Mouse (Mus musculus) heart, embryonic 16.5 days (tissue): ENCODE measurements at regions not wholly inside any gene's neighbourhood (a gene's known extent, or its start where the extent isn't known, plus 50 kb on each side); places are given as distances from the start of the nearest gene placed in this dataset.

Experiments
- ATAC-seq: fragments of 200-750 bp; cut with Nextera tagmentation; replicated peaks from 2 replicates; pipeline ENCODE4 v1.8.0; 2017; ENCODE audit warnings: moderate number of reproducible peaks; ENCODE audit not compliant: insufficient read depth, low FRiP score; ENCODE audit errors: extremely low read depth
- H3K27ac ChIP-seq: fragments of 300-500 bp; sonication (generic); 2 replicates; pipeline ENCODE4 v1.5.1; 2014; ENCODE audit warnings: mild to moderate bottlenecking, low read length, control low read depth, moderate library complexity
- H3K27me3 ChIP-seq: fragments of 300-500 bp; sonication (generic); 2 replicates; pipeline ENCODE4 v1.6.1; 2014; ENCODE audit warnings: low read length, mixed read lengths; ENCODE audit not compliant: control insufficient read depth, insufficient read depth
- H3K36me3 ChIP-seq: fragments of 300-500 bp; sonication (generic); 2 replicates; pipeline ENCODE4 v1.6.1; 2014; ENCODE audit not compliant: control insufficient read depth, insufficient read depth
- H3K4me1 ChIP-seq: fragments of 300-500 bp; sonication (generic); 2 replicates; pipeline ENCODE4 v1.6.1; 2014; ENCODE audit warnings: low read length, mixed read lengths; ENCODE audit not compliant: control insufficient read depth, insufficient read depth
- H3K4me2 ChIP-seq: fragments of 300-500 bp; sonication (generic); 2 replicates; pipeline ENCODE4 v1.6.1; 2014; ENCODE audit warnings: low read depth, mild to moderate bottlenecking, control low read depth, low read length
- H3K4me3 ChIP-seq: fragments of 300-500 bp; sonication (generic); 2 replicates; pipeline ENCODE4 v1.5.1; 2014; ENCODE audit warnings: mild to moderate bottlenecking, control low read depth, low read length
- H3K9ac ChIP-seq: fragments of 300-500 bp; sonication (generic); 2 replicates; pipeline ENCODE4 v1.6.1; 2014; ENCODE audit warnings: low read length, control low read depth
- H3K9me3 ChIP-seq: fragments of 300-500 bp; sonication (generic); replicated peaks from 2 replicates; pipeline ENCODE4 v1.6.1; 2016; ENCODE audit warnings: low read length; ENCODE audit not compliant: control insufficient read depth
- WGBS: fragments of 180-500 bp; shearing (Covaris S2); extraction: QIAGEN DNeasy Blood & Tissue Kit; methylation state at CpG from one replicate; pipeline ENCODE4 v1.1.7; 2014; 5-methylcytosine and 5-hydroxymethylcytosine counted together

DNA sequence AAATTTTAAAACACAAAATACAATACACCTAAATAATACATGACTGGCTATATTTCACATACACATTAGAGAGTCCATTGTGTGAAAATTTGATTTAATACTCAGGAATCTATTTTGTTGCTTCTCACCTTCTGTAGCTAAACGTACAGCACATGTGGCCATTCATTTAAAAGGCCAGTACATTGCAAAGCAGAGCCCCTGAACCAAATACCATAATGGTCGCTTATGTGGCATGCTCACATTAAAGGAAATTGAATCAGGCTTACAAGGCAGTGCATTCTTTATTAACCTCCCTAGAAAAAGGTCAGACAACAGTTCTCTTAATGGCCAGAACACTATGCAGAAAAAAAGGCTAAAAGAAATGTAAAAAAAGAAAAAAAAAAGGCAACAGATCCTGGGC is 517.7 kb upstream of the Tenm3 start:
- no peak for ATAC-seq
- no peaks in the 10 kb centered on the region for H3K4me1 ChIP-seq
- no peak overlapping the region for H3K4me3 ChIP-seq
- H3K9ac ChIP-seq, result no peak overlapping the region
- H3K27me3 ChIP-seq, result no peaks in the 10 kb centered on the region
- no peaks in the 10 kb centered on the region for H3K36me3 ChIP-seq
- H3K9me3 ChIP-seq, result no peaks in the 10 kb centered on the region
- H3K27ac ChIP-seq, result no peak overlapping the region
- 82% methylated on average over 2 of the region's 2 CpGs for WGBS
- no peak overlapping the region for H3K4me2 ChIP-seq

DNA sequence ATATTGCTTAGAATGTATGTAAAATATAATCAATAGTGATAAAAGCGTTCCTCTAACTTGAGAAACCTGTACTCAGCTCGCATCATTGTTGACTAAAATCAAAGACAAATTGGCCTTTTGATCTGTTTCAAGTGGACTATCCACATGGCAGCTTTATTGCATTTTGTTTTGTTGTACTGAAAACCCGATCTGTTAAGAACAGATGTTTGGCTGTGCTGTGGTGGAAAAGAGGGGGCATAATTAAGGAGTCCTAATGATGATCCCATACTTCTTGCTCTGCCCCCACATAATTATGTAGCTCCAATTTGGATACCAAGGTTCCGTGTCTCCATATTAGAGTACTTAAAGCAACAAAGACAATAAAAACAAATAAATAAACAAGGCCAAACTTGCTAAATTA is 516.4 kb upstream of the Tenm3 start:
- Histone ChIP-seq H3K9me3 (no peaks in the 10 kb centered on the region), H3K36me3 (no peaks in the 10 kb centered on the region), H3K9ac (no peak overlapping the region), H3K27me3 (no peaks in the 10 kb centered on the region), H3K4me3 (no peak overlapping the region), H3K27ac (no peak overlapping the region), H3K4me2 (no peak overlapping the region), H3K4me1 (no peaks in the 10 kb centered on the region)
- 92% methylated on average over 4 of the region's 4 CpGs for WGBS
- ATAC-seq, result no peak

DNA sequence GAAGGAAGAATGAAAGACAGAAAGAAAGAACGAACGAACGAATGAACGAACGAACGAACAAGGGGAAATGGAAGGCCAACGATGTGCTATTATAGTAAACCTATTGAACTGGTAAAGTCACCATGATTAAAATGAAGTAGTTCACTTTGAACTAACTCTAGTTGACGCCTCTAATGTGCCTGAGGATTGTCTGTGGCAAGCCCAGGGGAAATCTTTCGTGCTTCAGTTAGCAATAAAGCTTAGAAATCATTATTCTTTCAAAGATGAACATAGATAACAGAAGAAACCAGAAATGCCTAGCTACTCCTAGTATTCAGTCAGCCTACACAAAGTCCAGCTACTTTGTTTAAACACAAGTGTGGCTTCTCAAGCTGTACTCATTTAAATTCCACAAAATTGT is 515.9 kb upstream of the Tenm3 start:
- Histone ChIP-seq H3K9me3 (no peaks in the 10 kb centered on the region), H3K4me3 (no peak overlapping the region), H3K27me3 (no peaks in the 10 kb centered on the region), H3K9ac (no peak overlapping the region), H3K36me3 (no peaks in the 10 kb centered on the region), H3K27ac (no peak overlapping the region), H3K4me1 (no peaks in the 10 kb centered on the region), H3K4me2 (no peak overlapping the region)
- 88% methylated on average over 9 of the region's 9 CpGs for WGBS
- no peak for ATAC-seq

DNA sequence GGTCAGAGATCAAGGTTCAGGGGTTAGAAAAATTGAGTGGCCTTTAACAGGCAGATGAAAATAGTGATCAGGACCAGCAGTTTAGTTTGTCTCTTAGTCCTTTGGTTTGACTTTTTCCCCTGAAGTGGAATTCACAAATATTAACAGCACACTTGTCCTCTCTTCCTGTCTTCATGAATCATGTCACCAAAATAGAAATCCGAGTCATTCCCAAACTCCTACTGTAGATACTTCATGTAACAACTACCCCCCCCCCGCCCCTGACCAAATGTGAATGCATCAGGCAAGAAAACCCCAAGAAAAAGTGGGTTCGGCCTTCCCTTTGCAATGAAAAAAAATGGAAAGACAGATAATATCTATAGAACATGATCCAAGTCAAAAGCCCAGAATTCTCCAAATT is 504.9 kb upstream of the Tenm3 start:
- WGBS, result 54% methylated on average over 3 of the region's 3 CpGs
- Histone ChIP-seq H3K27ac (no peak overlapping the region), H3K4me3 (no peak overlapping the region), H3K4me1 (peaks cover 7% of the 10 kb centered on the region), H3K27me3 (no peaks in the 10 kb centered on the region), H3K9ac (no peak overlapping the region), H3K36me3 (no peaks in the 10 kb centered on the region), H3K4me2 (no peak overlapping the region), H3K9me3 (no peaks in the 10 kb centered on the region)
- no peak for ATAC-seq

DNA sequence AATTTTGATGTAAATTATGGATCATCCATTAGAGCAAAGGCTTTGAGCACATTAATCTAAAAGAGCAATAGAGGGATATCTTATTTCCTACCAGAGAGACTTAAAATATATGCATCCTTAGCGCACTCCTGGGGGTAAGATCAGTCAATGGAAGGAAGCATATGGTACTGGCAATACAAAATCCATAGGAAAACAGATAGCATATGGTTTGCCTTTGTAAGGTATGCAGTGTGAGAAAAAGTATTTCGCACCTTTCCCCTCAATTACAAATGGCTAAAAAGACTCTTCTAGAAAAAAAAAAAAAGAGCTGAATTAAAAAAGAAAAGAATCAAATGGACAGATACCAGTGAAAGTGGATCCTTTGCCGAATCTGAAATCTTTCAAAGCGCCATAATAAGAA is 495.0 kb upstream of the Tenm3 start:
- Histone ChIP-seq H3K4me2 (no peak overlapping the region), H3K36me3 (no peaks in the 10 kb centered on the region), H3K4me1 (no peaks in the 10 kb centered on the region), H3K9ac (no peak overlapping the region), H3K9me3 (no peaks in the 10 kb centered on the region), H3K4me3 (no peak overlapping the region), H3K27me3 (no peaks in the 10 kb centered on the region), H3K27ac (no peak overlapping the region)
- no peak for ATAC-seq
- 94% methylated on average over 4 of the region's 4 CpGs for WGBS

DNA sequence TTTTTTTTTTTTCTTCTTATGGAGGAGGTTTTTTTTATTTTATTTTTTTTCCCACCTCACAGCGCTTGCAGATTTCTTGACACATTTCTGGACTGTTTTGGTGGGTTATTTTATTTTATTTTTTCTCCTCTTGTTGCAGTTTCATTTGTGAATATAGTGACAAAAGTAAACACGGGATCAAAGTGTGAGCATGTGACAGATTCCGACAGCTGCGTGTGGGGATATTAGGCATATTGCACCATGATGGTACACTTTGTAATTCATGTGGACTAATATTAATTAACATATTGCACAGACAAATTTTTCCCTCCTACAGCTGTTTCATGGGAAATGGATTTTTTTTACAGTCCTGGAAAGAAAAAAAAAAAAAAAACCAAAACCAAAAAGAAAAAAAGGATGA is 483.2 kb upstream of the Tenm3 start:
- no peak overlapping the region for H3K4me2 ChIP-seq
- no peaks in the 10 kb centered on the region for H3K9me3 ChIP-seq
- no peak overlapping the region for H3K27ac ChIP-seq
- H3K4me3 ChIP-seq, result no peak overlapping the region
- no peaks in the 10 kb centered on the region for H3K27me3 ChIP-seq
- ATAC-seq, result no peak
- no peaks in the 10 kb centered on the region for H3K36me3 ChIP-seq
- no peak overlapping the region for H3K9ac ChIP-seq
- WGBS, result 87% methylated on average over 4 of the region's 4 CpGs
- no peaks in the 10 kb centered on the region for H3K4me1 ChIP-seq

DNA sequence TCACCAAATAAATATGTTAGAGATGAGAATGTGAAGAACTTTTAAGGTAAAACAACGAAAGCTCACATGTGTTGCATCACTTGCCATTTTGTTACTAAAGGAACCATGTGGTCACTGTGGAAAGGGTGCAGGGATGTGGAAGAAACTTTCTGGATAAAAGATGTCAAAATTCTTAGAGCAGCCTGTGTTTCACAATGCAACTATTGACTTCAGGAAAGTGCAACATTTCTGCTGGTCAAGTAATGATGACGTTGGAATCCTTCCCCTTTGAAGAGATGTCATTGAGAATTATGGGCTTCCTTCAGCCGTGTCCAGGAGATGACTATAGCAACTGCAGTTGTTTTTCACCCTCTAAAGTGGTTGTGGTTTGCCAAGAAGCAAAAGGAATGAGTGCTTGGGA is 477.7 kb upstream of the Tenm3 start:
- Histone ChIP-seq H3K9me3 (no peaks in the 10 kb centered on the region), H3K9ac (no peak overlapping the region), H3K27ac (no peak overlapping the region), H3K27me3 (no peaks in the 10 kb centered on the region), H3K36me3 (no peaks in the 10 kb centered on the region), H3K4me3 (no peak overlapping the region), H3K4me2 (no peak overlapping the region), H3K4me1 (no peaks in the 10 kb centered on the region)
- 59% methylated on average over 3 of the region's 3 CpGs for WGBS
- no peak for ATAC-seq

DNA sequence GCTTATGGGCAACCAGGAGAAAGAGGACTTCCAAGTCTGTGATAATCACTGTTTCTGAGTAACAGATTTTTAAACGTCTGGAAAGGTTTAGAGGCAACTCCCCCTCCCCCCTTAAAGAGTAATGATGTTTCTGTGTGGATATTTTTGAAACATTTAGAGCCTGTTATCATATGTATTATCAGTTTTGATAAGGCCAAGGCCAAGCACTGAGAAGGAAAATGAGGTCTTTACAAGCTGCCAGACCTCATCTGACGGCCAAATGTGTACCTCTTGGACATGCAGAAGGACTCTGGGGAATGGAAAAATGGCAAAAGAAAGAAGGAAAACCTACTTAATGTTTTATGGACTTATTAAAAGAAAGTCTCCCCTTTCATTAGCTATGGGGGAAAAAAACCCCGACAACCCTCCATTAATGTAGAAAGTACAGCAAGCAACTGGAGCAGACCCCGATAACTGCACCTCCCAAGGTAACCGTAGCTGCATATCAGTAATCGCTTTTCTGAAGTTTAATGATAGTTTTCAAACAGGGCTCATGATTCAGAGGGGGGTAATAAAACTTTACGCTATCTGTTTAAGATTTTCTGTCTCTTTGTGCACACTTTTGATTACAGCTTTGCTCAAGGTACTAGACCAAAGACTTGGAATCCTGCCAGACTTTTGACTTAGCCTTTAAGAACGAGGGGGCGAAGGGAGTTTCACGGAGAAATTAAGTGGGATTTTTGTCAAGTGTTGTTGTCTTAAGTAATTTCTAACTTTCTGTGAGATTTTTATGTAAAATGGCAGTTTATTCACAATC is 469.9 kb upstream of the Tenm3 start:
- no peak for ATAC-seq
- Histone ChIP-seq H3K4me1 (peaks cover 11% of the 10 kb centered on the region), H3K27ac (no peak overlapping the region), H3K4me3 (no peak overlapping the region), H3K4me2 (no peak overlapping the region), H3K27me3 (no peaks in the 10 kb centered on the region), H3K9me3 (no peaks in the 10 kb centered on the region), H3K36me3 (no peaks in the 10 kb centered on the region), H3K9ac (no peak overlapping the region)
- 54% methylated on average over 10 of the region's 10 CpGs for WGBS

DNA sequence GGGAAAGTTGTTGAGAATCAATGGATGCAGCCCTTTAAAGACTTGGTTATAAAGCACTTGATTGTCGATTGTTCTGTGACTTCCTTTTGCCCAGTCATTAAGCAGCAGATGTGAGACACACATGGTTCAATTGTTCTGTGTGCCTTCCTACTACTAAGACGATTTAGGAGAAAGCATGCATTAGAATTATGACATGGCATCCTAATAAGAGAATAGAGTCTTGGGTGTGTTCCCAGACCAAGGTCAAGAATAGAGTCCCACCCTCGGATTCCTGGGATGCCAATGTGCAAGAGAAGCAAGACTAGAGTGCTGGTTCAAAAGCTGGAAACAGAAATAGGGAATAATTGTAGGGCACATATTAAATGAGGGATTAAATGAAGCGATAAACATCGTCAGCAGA is 469.1 kb upstream of the Tenm3 start:
- Histone ChIP-seq H3K27me3 (no peaks in the 10 kb centered on the region), H3K9me3 (no peaks in the 10 kb centered on the region), H3K4me2 (no peak overlapping the region), H3K4me3 (no peak overlapping the region), H3K36me3 (no peaks in the 10 kb centered on the region), H3K9ac (no peak overlapping the region), H3K4me1 (peaks cover 11% of the 10 kb centered on the region), H3K27ac (no peak overlapping the region)
- ATAC-seq, result no peak
- WGBS, result 51% methylated on average over 5 of the region's 5 CpGs
